Mouse (Mus musculus): Measurements from ENCODE around the gene Mmaa.

The Mmaa gene

GRCm38 (mm10) chr8:79297763-79298162 lies 3.0 kb upstream of the Mmaa start:
- Histone ChIP-seq H3K36me3 (ENCODE audit: insufficient read depth, low read length) (peaks cover 20% of the 10 kb centered on the region), H3K27me3 (ENCODE audit: insufficient read depth, low read length) (no peaks in the 10 kb centered on the region), H3K9me3 (ENCODE audit: low read length) (no peaks in the 10 kb centered on the region), H3K4me1 (replicated peaks; ENCODE audit: low read depth, low read length) (peaks cover 35% of the 10 kb centered on the region), H3K4me3 (replicated peaks; ENCODE audit: low read length) (no peak overlapping the region)
- TF ChIP-seq POU5F1 (IDR thresholded peaks at IDR 0.05; ENCODE audit: borderline replicate concordance, low read length) (no peak), CTCF (conservative IDR thresholded peaks at IDR 0.05; ENCODE audit: low read length) (peak; percentile 21)

- peaks cover 35% of the 10 kb centered on the region for H3K4me1 ChIP-seq (replicated peaks; ENCODE audit: low read depth, low read length)
- no peak for TF ChIP-seq NANOG (IDR thresholded peaks at IDR 0.05; ENCODE audit: borderline replicate concordance, low read length)
- no peak for TF ChIP-seq POU5F1 (IDR thresholded peaks at IDR 0.05; ENCODE audit: borderline replicate concordance, low read length)
- TF ChIP-seq CTCF (conservative IDR thresholded peaks at IDR 0.05; ENCODE audit: low read length) = no peak
- H3K27me3 ChIP-seq (ENCODE audit: insufficient read depth, low read length) = no peaks in the 10 kb centered on the region
- H3K9me3 ChIP-seq (ENCODE audit: low read length) = no peaks in the 10 kb centered on the region
- peaks cover 16% of the 10 kb centered on the region for H3K36me3 ChIP-seq (ENCODE audit: insufficient read depth, low read length)
- peak overlapping the region; percentile 90 for H3K4me3 ChIP-seq (replicated peaks; ENCODE audit: low read length)
Observed at GRCm38 (mm10) chr8:79295276-79296105, 754 bp upstream of the Mmaa start.

GRCm38 (mm10) chr8:79293841-79294240 lies 896 bp downstream of the Mmaa start:
- H3K36me3 ChIP-seq (ENCODE audit: insufficient read depth, low read length) = peaks cover 16% of the 10 kb centered on the region; the same call in 1 of the 2 replicates
- H3K4me3 ChIP-seq (replicated peaks; ENCODE audit: low read length) = peak overlapping the region; percentile 90
- no peaks in the 10 kb centered on the region for H3K9me3 ChIP-seq (ENCODE audit: low read length)
- no peaks in the 10 kb centered on the region for H3K27me3 ChIP-seq (ENCODE audit: insufficient read depth, low read length)
- peaks cover 35% of the 10 kb centered on the region for H3K4me1 ChIP-seq (replicated peaks; ENCODE audit: low read depth, low read length)
- TF ChIP-seq CTCF (conservative IDR thresholded peaks at IDR 0.05; ENCODE audit: low read length) = no peak
- TF ChIP-seq NANOG (IDR thresholded peaks at IDR 0.05; ENCODE audit: borderline replicate concordance, low read length) = no peak
- TF ChIP-seq POU5F1 (IDR thresholded peaks at IDR 0.05; ENCODE audit: borderline replicate concordance, low read length) = no peak

GRCm38 (mm10) chr8:79292712-79293264 lies 1.9 kb downstream of the Mmaa start:
- no peak for TF ChIP-seq CTCF (conservative IDR thresholded peaks at IDR 0.05; ENCODE audit: low read length)
- no peak for TF ChIP-seq NANOG (IDR thresholded peaks at IDR 0.05; ENCODE audit: borderline replicate concordance, low read length)
- no peak for TF ChIP-seq POU5F1 (IDR thresholded peaks at IDR 0.05; ENCODE audit: borderline replicate concordance, low read length)
- Histone ChIP-seq H3K4me1 (replicated peaks; ENCODE audit: low read depth, low read length) (peaks cover 33% of the 10 kb centered on the region), H3K27me3 (ENCODE audit: insufficient read depth, low read length) (no peaks in the 10 kb centered on the region), H3K4me3 (replicated peaks; ENCODE audit: low read length) (no peak overlapping the region), H3K9me3 (ENCODE audit: low read length) (no peaks in the 10 kb centered on the region), H3K36me3 (ENCODE audit: insufficient read depth, low read length) (peaks cover 7% of the 10 kb centered on the region; the same call in 1 of the 2 replicates)

GRCm38 (mm10) chr8:79289592-79289991 lies 5.1 kb downstream of the Mmaa start:
- no peak for TF ChIP-seq POU5F1 (IDR thresholded peaks at IDR 0.05; ENCODE audit: borderline replicate concordance, low read length)
- no peak for TF ChIP-seq CTCF (conservative IDR thresholded peaks at IDR 0.05; ENCODE audit: low read length)
- no peak for TF ChIP-seq NANOG (IDR thresholded peaks at IDR 0.05; ENCODE audit: borderline replicate concordance, low read length)
- Histone ChIP-seq H3K4me1 (replicated peaks; ENCODE audit: low read depth, low read length) (peaks cover 11% of the 10 kb centered on the region), H3K27me3 (ENCODE audit: insufficient read depth, low read length) (no peaks in the 10 kb centered on the region), H3K9me3 (ENCODE audit: low read length) (no peaks in the 10 kb centered on the region), H3K36me3 (ENCODE audit: insufficient read depth, low read length) (no peaks in the 10 kb centered on the region), H3K4me3 (replicated peaks; ENCODE audit: low read length) (no peak overlapping the region)

- H3K4me3 ChIP-seq (replicated peaks; ENCODE audit: low read length) = no peak overlapping the region
- TF ChIP-seq NANOG (IDR thresholded peaks at IDR 0.05; ENCODE audit: borderline replicate concordance, low read length) = no peak
- no peak for TF ChIP-seq POU5F1 (IDR thresholded peaks at IDR 0.05; ENCODE audit: borderline replicate concordance, low read length)
- TF ChIP-seq CTCF (conservative IDR thresholded peaks at IDR 0.05; ENCODE audit: low read length) = no peak
Observed at GRCm38 (mm10) chr8:79288681-79289080, 6.1 kb downstream of the Mmaa start.

GRCm38 (mm10) chr8:79288250-79288649 lies 6.5 kb downstream of the Mmaa start:
- Histone ChIP-seq H3K4me1 (replicated peaks; ENCODE audit: low read depth, low read length) (peaks cover 4% of the 10 kb centered on the region; the same call in 1 of the 2 replicates), H3K4me3 (replicated peaks; ENCODE audit: low read length) (no peak overlapping the region), H3K36me3 (ENCODE audit: insufficient read depth, low read length) (no peaks in the 10 kb centered on the region), H3K27me3 (ENCODE audit: insufficient read depth, low read length) (no peaks in the 10 kb centered on the region), H3K9me3 (ENCODE audit: low read length) (no peaks in the 10 kb centered on the region)
- TF ChIP-seq NANOG (IDR thresholded peaks at IDR 0.05; ENCODE audit: borderline replicate concordance, low read length) = no peak
- no peak for TF ChIP-seq POU5F1 (IDR thresholded peaks at IDR 0.05; ENCODE audit: borderline replicate concordance, low read length)
- no peak for TF ChIP-seq CTCF (conservative IDR thresholded peaks at IDR 0.05; ENCODE audit: low read length)

More at GRCm38 (mm10) chr8:79288681-79289080, 6.1 kb downstream of the Mmaa start:
- Histone ChIP-seq H3K36me3 (ENCODE audit: insufficient read depth, low read length) (no peaks in the 10 kb centered on the region), H3K9me3 (ENCODE audit: low read length) (no peaks in the 10 kb centered on the region), H3K27me3 (ENCODE audit: insufficient read depth, low read length) (no peaks in the 10 kb centered on the region), H3K4me1 (replicated peaks; ENCODE audit: low read depth, low read length) (peaks cover 7% of the 10 kb centered on the region)

GRCm38 (mm10) chr8:79286424-79286823 lies 8.3 kb downstream of the Mmaa start:
- no peak for TF ChIP-seq NANOG (IDR thresholded peaks at IDR 0.05; ENCODE audit: borderline replicate concordance, low read length)
- TF ChIP-seq CTCF (conservative IDR thresholded peaks at IDR 0.05; ENCODE audit: low read length) = no peak
- no peaks in the 10 kb centered on the region; the same call in 1 of the 2 replicates for H3K36me3 ChIP-seq (ENCODE audit: insufficient read depth, low read length)
- no peaks in the 10 kb centered on the region for H3K4me1 ChIP-seq (replicated peaks; ENCODE audit: low read depth, low read length)
- H3K4me3 ChIP-seq (replicated peaks; ENCODE audit: low read length) = no peak overlapping the region
- H3K9me3 ChIP-seq (ENCODE audit: low read length) = no peaks in the 10 kb centered on the region
- no peaks in the 10 kb centered on the region for H3K27me3 ChIP-seq (ENCODE audit: insufficient read depth, low read length)
